Mouse (Mus musculus) hindbrain, embryonic 14.5 days (tissue): ENCODE measurements around the gene Ift80. TPM values are rescaled to one million over a fixed set of nuclear protein-coding genes. Genes with fewer than 3 reads are reported as not detected.
A peak's percentile ranks its signal among the peaks of the same experiment; 100 is the strongest.
"Not testable (repeated sequence)": the region's sequence is repeated elsewhere in the genome, so short reads cannot be mapped to it uniquely, and the experiment has no call there.

Source experiments
- ATAC-seq: fragments of 200-750 bp; cut with Nextera tagmentation; 2 replicates; pipeline ENCODE4 v1.8.0; 2017; ENCODE audit warnings: moderate number of reproducible peaks, mild to moderate bottlenecking, moderate TSS enrichment, moderate library complexity; ENCODE audit not compliant: low FRiP score
- DNase-seq: peaks from one replicate; pipeline ENCODE4 v3.0.0-alpha.2; 2015; ENCODE audit warnings: low spot score
- H3K27ac ChIP-seq: fragments of 300-500 bp; sonication (generic); 2 replicates; pipeline ENCODE4 v1.5.1; 2014; ENCODE audit warnings: mild to moderate bottlenecking, moderate library complexity
- H3K27me3 ChIP-seq: fragments of 300-500 bp; sonication (generic); 2 replicates; pipeline ENCODE4 v1.6.1; 2014; ENCODE audit warnings: mild to moderate bottlenecking, low read length, mixed read lengths; ENCODE audit not compliant: control insufficient read depth, insufficient read depth
- H3K36me3 ChIP-seq: fragments of 300-500 bp; sonication (generic); replicated peaks from 2 replicates; pipeline ENCODE4 v1.6.1; 2014; ENCODE audit not compliant: control insufficient read depth, insufficient read depth
- H3K4me1 ChIP-seq: fragments of 300-500 bp; sonication (generic); replicated peaks from 2 replicates; pipeline ENCODE4 v1.6.1; 2014; ENCODE audit warnings: antibody characterized with exemption, low read length, mixed read lengths; ENCODE audit not compliant: control insufficient read depth, insufficient read depth
- H3K4me2 ChIP-seq: fragments of 300-500 bp; sonication (generic); replicated peaks from 2 replicates; pipeline ENCODE4 v1.6.1; 2014; ENCODE audit warnings: mild to moderate bottlenecking, moderate library complexity
- H3K4me3 ChIP-seq: fragments of 300-500 bp; sonication (generic); replicated peaks from 2 replicates; pipeline ENCODE4 v1.5.1; 2014; ENCODE audit warnings: mild to moderate bottlenecking, low read length
- H3K9ac ChIP-seq: fragments of 300-500 bp; sonication (generic); 2 replicates; pipeline ENCODE4 v1.6.1; 2014
- H3K9me3 ChIP-seq: fragments of 300-500 bp; sonication (generic); 2 replicates; pipeline ENCODE4 v1.6.1; 2016; ENCODE audit warnings: low read length; ENCODE audit not compliant: control insufficient read depth
- WGBS: fragments of 180-500 bp; shearing (Covaris S2); extraction: QIAGEN DNeasy Blood & Tissue Kit; methylation state at CpG from one replicate; pipeline ENCODE4 v1.1.7; 2014; 5-methylcytosine and 5-hydroxymethylcytosine counted together
- polyA plus RNA-seq: library from polyadenylated mRNA; unstranded; fragments of >200 nt; fragmentation: Nextera tagmentation; extraction: Ambion mirVana; gene quantifications from 2 replicates; pipeline ENCODE4 v1.2.1, GENCODE M21; 2014

The Ift80 gene
- polyA plus RNA-seq, 1 experiment from 2014 or later = 8.7 TPM

- no peaks in the 10 kb centered on the region for H3K4me1 ChIP-seq
- no peak for ATAC-seq
- no peaks in the 10 kb centered on the region for H3K9me3 ChIP-seq
- H3K4me3 ChIP-seq = no peak overlapping the region
- DNase-seq = no peak
- peaks cover 5% of the 10 kb centered on the region; the same call in 1 of the 2 replicates for H3K36me3 ChIP-seq
- H3K27me3 ChIP-seq = no peaks in the 10 kb centered on the region
- no peak overlapping the region for H3K9ac ChIP-seq
- no peak overlapping the region for H3K4me2 ChIP-seq
- 89% methylated on average over 9 of the region's 9 CpGs for WGBS
- no peak overlapping the region for H3K27ac ChIP-seq
These were observed 75.8 kb downstream of the Ift80 start for GRCm38 (mm10) chr3:68928619-68929018.

GRCm38 (mm10) chr3:68907509-68907908 is 96.9 kb downstream of the Ift80 start:
- ATAC-seq = no peak
- no peaks in the 10 kb centered on the region for H3K27me3 ChIP-seq
- 89% methylated on average over 4 of the region's 4 CpGs for WGBS
- H3K4me3 ChIP-seq = no peak overlapping the region
- H3K36me3 ChIP-seq = no peaks in the 10 kb centered on the region
- no peak for DNase-seq
- H3K9ac ChIP-seq = no peak overlapping the region
- no peaks in the 10 kb centered on the region for H3K4me1 ChIP-seq
- no peaks in the 10 kb centered on the region for H3K9me3 ChIP-seq
- H3K27ac ChIP-seq = no peak overlapping the region
- H3K4me2 ChIP-seq = no peak overlapping the region

DNA sequence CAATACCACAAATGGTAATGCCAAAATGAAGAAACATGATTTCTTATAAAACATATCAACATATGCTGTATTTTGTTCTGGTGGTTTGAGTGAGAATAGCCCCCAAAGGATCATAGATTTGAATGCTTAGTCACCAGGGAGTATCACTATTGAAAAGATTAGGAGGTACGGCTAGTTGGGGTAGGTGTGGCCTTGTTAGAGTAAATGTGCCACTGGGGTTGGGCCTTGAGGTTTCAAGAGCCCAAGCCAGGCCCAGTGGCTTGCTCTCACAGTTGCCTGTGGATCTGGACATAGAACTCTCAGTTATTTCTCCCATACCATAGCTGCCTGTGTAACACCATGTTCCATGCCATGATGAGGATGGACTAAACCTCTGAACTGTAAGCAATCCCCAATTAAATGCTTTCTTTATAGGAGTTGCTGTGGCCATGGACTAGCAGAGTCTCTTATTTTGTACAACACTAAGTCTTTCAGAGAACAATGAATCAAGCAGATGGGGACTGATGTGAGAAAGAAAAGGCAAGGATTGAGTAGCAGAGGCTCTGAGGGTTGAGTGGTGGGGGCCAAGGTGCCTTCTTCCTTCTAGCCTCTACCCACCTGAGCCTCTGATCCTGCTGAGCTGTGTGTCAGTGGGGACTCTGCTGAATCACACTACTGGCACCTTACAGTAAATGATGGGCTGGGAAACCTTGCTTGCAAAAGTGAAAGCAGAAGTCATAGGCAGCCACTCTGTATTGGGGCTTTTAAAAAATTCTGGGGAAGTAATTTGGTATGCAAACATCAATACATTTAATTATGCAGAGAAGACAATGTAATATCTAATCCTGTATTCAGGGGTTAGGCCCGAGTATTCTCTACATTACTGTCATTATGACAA is 99.2 kb downstream of the Ift80 start:
- no peak overlapping the region for H3K4me3 ChIP-seq
- no peak for DNase-seq
- H3K4me2 ChIP-seq = no peak overlapping the region
- H3K4me1 ChIP-seq = no peaks in the 10 kb centered on the region
- no peak for ATAC-seq
- H3K27ac ChIP-seq = no peak overlapping the region
- no peak overlapping the region for H3K9ac ChIP-seq
- no peaks in the 10 kb centered on the region for H3K27me3 ChIP-seq
- no peaks in the 10 kb centered on the region for H3K9me3 ChIP-seq
- H3K36me3 ChIP-seq = no peaks in the 10 kb centered on the region
- 71% methylated on average over 2 of the region's 2 CpGs for WGBS

GRCm38 (mm10) chr3:68902636-68903035 is 101.7 kb downstream of the Ift80 start:
- H3K36me3 ChIP-seq, H3K4me1 ChIP-seq, H3K4me2 ChIP-seq, H3K9ac ChIP-seq, DNase-seq, H3K27me3 ChIP-seq, H3K27ac ChIP-seq, H3K9me3 ChIP-seq, ATAC-seq, H3K4me3 ChIP-seq: not testable (repeated sequence)
- WGBS = 94% methylated on average over 18 of the region's 20 CpGs

DNA sequence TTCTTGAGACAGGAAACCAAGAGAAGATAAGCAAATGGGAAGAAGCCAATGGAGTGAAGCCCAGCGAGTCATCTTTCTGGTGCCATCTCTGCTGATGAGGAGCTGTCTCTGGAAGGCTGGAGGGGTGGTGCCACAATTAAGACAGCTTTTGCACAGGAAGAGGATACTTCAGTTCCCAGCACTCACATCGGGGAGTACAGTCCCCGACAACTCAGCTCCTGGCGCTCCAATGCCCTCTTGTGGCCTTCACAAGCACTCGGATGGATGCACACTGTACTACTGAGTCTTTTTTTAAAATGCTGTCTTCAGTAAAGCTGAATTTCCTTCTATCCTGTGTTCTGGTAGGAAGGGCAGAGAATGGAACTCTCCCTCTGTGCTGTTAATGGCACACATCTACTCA is 107.2 kb downstream of the Ift80 start:
- Histone ChIP-seq H3K9ac (no peak overlapping the region), H3K27ac (no peak overlapping the region), H3K36me3 (no peaks in the 10 kb centered on the region), H3K4me1 (no peaks in the 10 kb centered on the region), H3K27me3 (no peaks in the 10 kb centered on the region), H3K9me3 (no peaks in the 10 kb centered on the region), H3K4me3 (no peak overlapping the region), H3K4me2 (no peak overlapping the region)
- ATAC-seq = no peak
- 86% methylated on average over 5 of the region's 5 CpGs for WGBS
- DNase-seq = no peak

DNA sequence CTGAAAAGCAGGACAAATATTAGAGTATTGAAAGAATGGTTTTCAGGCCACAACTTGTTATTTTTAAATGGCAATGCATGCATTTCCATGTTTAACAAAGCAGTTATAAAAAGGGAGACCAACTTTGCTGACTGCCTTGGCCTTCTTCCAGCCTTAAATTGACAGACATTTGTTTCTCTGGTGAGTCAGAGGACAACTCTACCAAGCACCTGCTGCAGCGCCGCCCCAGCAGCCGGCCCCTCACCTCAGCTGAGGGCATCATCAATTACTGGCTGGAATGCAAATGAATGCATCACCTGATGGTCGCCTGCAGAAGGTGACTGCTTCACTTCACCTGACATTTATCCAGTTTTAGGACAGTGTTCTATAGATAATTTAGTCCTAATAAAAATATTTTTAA is 108.9 kb downstream of the Ift80 start:
- Histone ChIP-seq H3K4me2 (no peak overlapping the region), H3K9me3 (no peaks in the 10 kb centered on the region), H3K9ac (no peak overlapping the region), H3K27ac (no peak overlapping the region), H3K4me3 (no peak overlapping the region), H3K27me3 (no peaks in the 10 kb centered on the region), H3K4me1 (no peaks in the 10 kb centered on the region), H3K36me3 (no peaks in the 10 kb centered on the region)
- ATAC-seq (no peak), DNase-seq (no peak)
- 71% methylated on average over 4 of the region's 4 CpGs for WGBS

GRCm38 (mm10) chr3:68886845-68887244 is 117.5 kb downstream of the Ift80 start:
- no peak overlapping the region for H3K9ac ChIP-seq
- no peak overlapping the region for H3K27ac ChIP-seq
- ATAC-seq (no peak), DNase-seq (no peak)
- no peak overlapping the region for H3K4me3 ChIP-seq
- no peaks in the 10 kb centered on the region for H3K4me1 ChIP-seq
- H3K4me2 ChIP-seq = no peak overlapping the region
- H3K36me3 ChIP-seq = no peaks in the 10 kb centered on the region
- H3K9me3 ChIP-seq = no peaks in the 10 kb centered on the region
- WGBS = 83% methylated on average over 5 of the region's 5 CpGs
- H3K27me3 ChIP-seq = no peaks in the 10 kb centered on the region

DNA sequence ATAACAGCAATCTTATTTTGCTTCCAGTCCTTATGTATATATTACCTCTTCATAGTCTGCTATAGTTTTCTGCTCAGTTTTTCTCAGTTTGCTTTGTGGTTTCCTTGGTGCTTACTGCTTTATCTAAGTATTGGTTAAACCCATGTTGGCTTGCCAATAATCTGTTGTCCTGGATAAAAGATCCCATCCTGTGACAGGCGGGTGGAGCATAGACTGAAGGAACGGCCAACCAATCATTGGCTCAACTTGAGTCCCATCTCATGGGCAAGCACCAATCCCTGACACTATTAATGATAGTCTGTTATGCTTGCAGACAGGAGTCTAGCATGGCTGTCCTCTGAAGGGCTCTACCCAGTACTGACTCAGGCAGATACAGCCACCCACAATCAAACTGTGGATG is 130.3 kb downstream of the Ift80 start:
- ATAC-seq = no peak
- 90% methylated on average over 2 of the region's 2 CpGs for WGBS

GRCm38 (mm10) chr3:68870568-68870950 is 133.8 kb downstream of the Ift80 start:
- Histone ChIP-seq H3K4me3 (peak overlapping the region; percentile 76), H3K36me3 (no peaks in the 10 kb centered on the region), H3K4me1 (0 out of 2 replicates have a peak, but pooled peaks cover 6% of the 10 kb centered on the region), H3K9ac (peak overlapping the region; percentile 72), H3K27ac (no peak overlapping the region), H3K9me3 (no peaks in the 10 kb centered on the region), H3K4me2 (peak overlapping the region; percentile 98), H3K27me3 (peaks cover 23% of the 10 kb centered on the region)
- DNase-seq = no peak
- 4% methylated on average over 15 of the region's 15 CpGs for WGBS
- ATAC-seq = peak; percentile 25; the same call in 1 of the 2 replicates

More for the DNA sequence above, 130.3 kb downstream of the Ift80 start:
- Histone ChIP-seq H3K27ac (no peak overlapping the region), H3K27me3 (peaks cover 13% of the 10 kb centered on the region), H3K4me3 (no peak overlapping the region), H3K9ac (no peak overlapping the region), H3K4me2 (no peak overlapping the region), H3K9me3 (no peaks in the 10 kb centered on the region), H3K4me1 (no peaks in the 10 kb centered on the region), H3K36me3 (no peaks in the 10 kb centered on the region)
- no peak for DNase-seq
